Comparison of ENCODE assay signal across 17 mouse cellular contexts in the genomic region with DNA sequence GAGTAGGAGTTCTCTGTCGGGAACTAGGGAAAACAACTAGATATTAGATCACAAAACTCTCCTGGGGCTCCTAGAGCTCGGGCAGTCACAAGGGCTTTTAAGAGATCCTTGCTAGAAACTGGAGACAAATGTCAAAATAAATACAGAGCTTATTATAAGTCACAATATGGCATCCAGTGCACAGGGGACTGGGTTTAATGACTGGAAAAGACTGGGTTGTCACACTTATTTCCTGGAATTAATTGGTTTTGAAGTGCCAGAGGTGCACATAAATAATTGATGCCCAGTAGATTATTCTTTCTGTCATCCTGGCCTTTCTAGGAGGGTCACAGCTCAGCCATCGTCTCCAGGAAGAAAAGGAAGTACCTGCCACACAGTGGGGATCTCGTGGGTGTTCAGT.
"Had no signal": no experiment of that assay in that cellular context is flagged by ENCODE, and none has a peak within 500 bp of the region (broad histone marks: within the 10 kb centered on the region; RNA-seq: fewer than 3 reads in every experiment).

No protein-coding gene starts in this region.

- H3K27ac ChIP-seq: midbrain, embryonic 10.5 days; midbrain, embryonic 12.5 days; neural tube, embryonic 13.5 days; neural tube, embryonic 15.5 days had no signal

- H3K4me1 ChIP-seq: midbrain, embryonic 10.5 days; midbrain, embryonic 12.5 days; neural tube, embryonic 15.5 days had no signal

- H3K36me3 ChIP-seq: midbrain, embryonic 10.5 days; midbrain, embryonic 12.5 days; neural tube, embryonic 13.5 days; neural tube, embryonic 15.5 days had no signal

- DNase-seq: lung, adult 18-20 months; lung, embryonic 14.5 days; lung, postnatal 10 days; lung, postnatal 4 days; right cerebral cortex, adult 18-20 months; right cerebral cortex, postnatal 25 days; right cerebral cortex, postnatal 4 days; spleen, adult 18-20 months; thymus, adult 18-20 months; thymus, postnatal 14 days; thymus, postnatal 36 days had no signal

- H3K9me3 ChIP-seq: midbrain, embryonic 10.5 days; midbrain, embryonic 12.5 days; neural tube, embryonic 13.5 days; neural tube, embryonic 15.5 days had no signal

- H3K4me3 ChIP-seq: midbrain, embryonic 10.5 days; midbrain, embryonic 12.5 days; myocyte; neural tube, embryonic 13.5 days; neural tube, embryonic 15.5 days had no signal

- H3K9ac ChIP-seq: lung, embryonic 14.5 days; midbrain, embryonic 12.5 days; neural tube, embryonic 13.5 days; neural tube, embryonic 15.5 days had no signal

- ATAC-seq: midbrain, embryonic 16.5 days had no signal

- H3K27me3 ChIP-seq: midbrain, embryonic 12.5 days; neural tube, embryonic 13.5 days; neural tube, embryonic 15.5 days had no signal

- H3K4me2 ChIP-seq: lung, embryonic 14.5 days; midbrain, embryonic 12.5 days; neural tube, embryonic 13.5 days; neural tube, embryonic 15.5 days had no signal
